Mouse (Mus musculus) fibroblast of lung, adult 2 months (primary cell): Measurements from ENCODE around the gene Pcdh15.

Source experiments
- DNase-seq: peaks from one replicate; pipeline ENCODE4 v3.0.0-alpha.2; 2011; ENCODE audit warnings: low read depth

Gene Pcdh15

DNA sequence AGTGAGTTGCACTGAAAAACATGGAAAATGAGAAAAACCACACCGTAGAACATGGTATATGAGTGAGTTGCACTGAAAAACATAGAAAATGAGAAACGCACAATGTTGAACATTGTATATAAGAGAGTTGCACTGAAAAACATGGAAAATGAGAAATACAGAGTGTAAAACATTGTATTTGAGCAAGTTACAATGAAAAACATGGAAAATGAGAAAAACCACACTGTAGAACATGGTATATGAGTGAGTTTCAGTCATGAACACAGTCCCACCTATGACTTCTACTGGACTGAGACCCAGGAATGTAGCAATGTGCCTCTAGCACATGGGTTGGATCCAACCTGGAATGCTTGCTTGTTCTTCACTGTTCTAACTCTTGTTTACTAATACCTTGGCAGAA lies 279.9 kb downstream of the Pcdh15 start:
- DNase-seq = no peak

DNA sequence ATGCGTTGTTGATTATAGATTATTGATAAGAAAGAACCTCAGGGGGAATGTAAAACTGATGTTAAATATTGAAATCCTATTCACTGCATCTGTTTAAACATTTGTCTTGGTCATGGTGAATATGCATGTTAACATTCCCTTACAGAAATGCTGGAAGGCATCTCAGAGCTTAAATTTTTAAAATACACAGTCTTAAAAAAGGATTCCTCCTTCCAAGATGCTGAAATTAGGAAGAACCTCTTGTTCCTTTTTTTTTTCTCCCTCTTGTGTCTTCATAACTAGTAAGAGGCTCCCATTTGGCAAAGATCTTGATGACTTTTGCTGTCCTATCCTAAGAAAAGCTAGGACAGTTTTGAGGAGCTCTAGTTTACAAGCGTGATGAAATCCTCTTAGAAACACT lies 284.9 kb downstream of the Pcdh15 start:
- no peak for DNase-seq

DNA sequence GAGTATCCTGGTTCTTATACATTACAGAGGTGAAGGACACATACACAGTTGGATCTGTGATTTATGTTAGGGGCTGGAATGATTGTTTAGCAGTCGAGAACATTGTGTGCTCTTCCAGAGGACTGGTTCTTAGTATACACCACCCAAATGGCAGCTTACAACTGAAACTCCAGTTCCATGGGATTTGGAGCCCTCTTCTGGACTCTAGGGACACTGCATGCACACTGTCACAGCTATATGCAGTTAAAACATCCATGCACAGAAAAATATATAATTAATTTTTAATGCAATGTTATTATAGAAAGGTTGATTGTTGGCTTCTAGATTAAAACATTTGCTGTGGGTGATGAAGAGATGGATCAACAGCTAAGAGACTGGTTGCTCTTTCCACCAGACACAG lies 301.3 kb downstream of the Pcdh15 start:
- no peak for DNase-seq

DNA sequence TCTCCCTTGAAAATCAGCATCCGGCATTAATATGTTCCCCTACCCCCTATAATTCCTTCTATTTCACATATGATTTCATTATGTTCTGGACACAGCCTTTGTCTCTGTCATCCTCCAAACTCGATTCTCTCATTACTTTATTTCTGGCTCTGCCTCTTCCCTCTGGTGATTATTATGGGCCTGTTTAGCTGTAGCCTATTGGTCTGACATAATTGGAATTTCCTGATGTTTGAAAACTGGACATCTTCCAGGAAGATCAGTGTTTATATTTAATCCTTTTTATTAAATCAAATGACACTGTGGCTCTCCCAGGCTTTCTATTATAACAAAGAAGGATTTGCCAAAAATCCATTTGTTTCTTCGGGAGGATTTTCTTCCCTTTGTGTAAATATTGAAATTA lies 326.3 kb downstream of the Pcdh15 start:
- DNase-seq = no peak

DNA sequence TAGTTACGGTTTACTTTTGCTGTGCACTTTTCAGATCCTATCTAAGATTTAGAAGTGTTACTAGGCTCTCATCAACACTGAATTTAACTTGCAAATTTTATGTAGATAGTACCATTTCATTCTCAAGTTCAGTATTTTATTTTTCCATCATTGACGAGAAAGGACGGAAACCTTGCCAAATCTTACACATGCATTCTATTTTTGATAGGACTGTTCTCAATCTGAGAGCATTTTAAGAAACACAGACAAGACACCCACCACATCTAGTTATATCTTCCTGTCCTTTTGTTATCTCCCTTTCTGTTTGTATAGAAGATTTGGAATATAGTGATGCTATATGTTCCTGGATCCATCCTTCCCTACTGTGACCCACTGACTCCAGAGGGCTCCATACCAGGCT lies 332.2 kb downstream of the Pcdh15 start:
- DNase-seq = no peak

DNA sequence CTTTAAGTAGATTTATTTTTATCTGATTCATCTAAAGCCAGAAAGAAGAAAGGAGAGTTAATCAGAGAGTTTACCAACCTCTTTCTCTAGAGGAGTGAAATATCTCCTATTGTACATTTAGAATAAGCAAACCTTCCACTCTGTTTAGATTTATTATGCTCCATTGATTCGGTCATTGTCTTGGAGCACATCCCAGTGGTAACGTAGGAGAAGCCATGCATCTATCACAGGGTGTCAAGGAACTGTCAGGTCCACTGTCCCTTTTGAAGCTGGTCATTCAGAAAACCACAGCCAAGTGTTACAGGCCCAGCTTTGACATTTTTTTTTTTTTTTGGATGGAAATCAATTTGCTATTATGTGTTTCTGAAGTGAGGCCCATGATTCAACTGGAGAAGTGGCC lies 384.9 kb downstream of the Pcdh15 start:
- no peak for DNase-seq

DNA sequence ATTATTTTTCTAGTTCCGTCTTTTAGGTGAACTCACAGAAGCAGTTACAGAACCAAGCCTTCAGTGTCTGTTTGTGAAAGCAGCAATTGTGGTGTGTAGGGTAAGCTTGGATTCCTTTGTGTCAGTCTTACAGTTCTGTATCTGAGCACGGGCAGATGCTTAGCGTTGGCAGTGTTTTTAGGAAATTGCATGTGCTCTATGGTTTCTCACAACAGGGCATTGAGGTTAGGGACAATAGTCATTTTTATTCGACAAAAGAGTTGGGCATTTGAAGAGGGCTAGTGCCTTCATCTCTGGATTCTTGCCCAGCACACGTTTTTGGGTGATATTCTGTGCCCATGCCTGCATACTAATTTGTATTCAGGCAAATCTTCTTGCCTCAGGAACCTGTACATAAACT lies 392.5 kb downstream of the Pcdh15 start:
- DNase-seq = no peak

DNA sequence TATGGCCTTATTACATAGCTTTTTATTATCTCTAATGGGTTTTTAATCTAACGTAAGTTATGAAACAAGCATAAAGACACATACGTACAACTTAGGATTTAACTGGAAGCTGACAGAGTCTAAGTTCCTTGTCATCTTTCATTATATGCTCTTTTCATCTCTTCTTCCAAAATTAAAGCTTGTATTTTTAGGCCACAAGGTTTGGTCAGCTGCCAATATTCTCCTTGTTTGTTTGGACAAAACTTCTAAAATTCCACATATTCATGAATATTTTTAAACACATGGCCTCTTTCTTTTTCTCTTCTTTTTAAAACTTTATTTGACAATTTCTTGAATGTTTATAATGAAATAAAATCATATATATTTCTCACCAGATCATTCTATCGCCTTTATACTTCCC lies 415.7 kb downstream of the Pcdh15 start:
- no peak for DNase-seq

DNA sequence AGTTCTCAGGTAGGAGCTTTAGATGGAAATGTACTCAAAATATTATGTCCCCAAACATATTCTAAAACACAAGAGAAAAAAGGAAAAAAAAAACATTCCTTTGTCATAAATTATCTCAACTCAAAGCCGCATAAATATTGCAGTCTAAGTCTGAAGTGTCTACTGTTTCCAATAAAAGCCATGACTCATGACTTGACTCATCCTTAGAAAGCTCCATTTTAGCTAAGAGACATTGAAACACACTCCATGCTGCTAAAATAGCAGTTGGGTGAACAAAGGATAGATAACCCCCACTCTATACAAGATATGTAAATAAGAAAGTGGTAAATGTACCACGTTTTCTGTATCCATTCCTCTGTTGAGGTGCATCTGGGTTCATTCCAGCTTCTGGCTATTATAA lies 416.6 kb downstream of the Pcdh15 start:
- DNase-seq = no peak

DNA sequence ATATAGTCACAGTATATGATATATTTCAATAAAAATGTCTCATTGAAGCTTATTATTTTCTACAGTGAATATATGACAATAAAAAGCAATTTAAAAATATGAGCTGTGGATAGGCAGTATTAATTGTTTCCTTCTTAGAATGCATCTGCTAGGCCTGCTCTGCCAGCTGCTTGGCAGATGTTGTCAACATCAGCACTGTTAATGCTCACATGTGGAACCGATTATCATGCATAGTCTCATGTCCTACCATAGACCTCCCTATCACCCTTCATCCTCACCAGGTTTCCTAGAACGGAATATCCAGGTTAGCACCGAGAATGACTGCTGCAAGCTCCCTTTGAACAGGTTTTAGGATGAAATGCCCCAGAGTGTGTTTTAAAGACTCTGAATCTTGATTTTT lies 420.3 kb downstream of the Pcdh15 start:
- no peak for DNase-seq

DNA sequence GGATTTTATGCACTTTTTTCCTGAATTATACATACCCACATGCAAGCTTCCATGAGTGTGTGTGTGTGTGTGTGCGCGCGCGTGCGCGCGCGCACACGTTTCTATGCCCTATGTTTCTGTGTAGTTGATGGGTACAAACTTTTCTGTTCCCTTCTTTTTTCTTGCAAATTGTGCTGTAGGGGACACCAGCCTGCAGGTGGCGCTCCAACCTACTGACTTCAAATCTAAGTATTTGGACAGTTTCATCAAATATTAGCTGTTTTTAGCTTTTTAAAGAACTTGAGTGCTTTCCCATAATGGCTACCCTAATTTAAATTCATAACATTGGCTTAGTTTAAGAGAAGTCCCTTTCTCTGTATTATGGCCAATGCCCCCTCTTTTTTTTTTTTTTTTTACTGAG lies 453.7 kb downstream of the Pcdh15 start:
- no peak for DNase-seq

DNA sequence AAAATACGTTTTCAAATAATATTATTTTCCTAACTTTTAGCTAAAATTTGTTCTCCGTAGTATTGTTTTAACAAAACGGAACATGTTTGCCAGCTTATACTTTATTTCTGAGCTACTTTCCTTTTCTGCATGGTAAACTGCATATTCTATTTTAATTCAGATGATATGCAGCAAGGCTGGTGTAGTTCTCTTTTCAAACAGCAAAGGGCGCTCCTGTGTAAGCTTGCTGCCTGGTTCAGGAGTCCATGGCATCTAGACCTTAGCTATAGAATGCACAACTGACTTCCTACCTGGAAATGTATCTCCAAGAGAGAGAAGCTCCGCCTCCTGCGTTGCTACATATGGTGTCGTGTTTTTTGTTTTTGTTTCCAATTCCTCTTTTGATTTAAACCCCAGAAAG lies 465.1 kb downstream of the Pcdh15 start:
- no peak for DNase-seq

DNA sequence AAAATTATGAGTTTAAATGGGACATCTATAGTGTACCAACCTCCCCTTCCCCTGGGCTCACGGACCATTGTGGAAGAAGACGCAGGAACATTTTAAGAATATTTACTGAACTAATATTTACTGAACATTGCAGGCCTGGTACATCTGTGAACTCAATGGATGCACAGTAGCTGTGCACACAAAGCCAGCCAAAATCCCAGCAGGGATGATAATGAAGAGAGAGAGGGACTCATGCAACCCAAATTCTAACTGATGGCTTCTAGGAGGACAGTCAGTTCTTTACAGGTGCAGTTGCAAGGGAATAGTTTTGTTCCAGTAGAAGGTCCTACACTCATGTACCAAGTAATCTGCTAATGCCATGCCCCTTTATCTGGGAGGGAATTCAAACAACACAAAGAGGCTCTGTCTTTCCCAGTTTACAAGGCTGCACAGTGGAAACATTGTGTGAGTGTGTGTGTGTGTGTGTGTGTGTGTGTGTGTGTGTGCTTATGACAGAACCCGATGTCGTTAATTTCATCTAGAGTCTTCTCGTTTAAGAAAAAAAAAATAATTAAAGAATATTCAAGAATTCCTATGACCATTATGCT lies 475.7 kb downstream of the Pcdh15 start:
- DNase-seq = no peak

DNA sequence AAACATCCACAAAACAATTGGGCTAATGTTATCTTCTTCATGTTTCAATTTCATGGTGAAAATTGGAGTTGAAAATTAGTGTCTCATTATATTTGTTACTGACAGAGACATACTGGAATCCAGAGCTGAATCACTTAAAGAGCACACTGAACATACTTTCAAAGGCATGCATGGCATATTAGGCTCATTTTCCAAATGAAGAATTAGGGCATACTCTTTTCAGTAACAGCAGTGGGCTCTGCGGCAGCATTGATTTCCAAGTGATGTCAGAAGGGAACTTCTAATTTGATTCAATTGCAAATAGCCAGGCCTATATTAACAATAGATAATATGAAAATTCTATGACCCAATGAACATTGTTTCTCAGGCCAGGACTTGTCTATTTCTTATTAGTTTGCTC lies 568.4 kb downstream of the Pcdh15 start:
- no peak for DNase-seq

DNA sequence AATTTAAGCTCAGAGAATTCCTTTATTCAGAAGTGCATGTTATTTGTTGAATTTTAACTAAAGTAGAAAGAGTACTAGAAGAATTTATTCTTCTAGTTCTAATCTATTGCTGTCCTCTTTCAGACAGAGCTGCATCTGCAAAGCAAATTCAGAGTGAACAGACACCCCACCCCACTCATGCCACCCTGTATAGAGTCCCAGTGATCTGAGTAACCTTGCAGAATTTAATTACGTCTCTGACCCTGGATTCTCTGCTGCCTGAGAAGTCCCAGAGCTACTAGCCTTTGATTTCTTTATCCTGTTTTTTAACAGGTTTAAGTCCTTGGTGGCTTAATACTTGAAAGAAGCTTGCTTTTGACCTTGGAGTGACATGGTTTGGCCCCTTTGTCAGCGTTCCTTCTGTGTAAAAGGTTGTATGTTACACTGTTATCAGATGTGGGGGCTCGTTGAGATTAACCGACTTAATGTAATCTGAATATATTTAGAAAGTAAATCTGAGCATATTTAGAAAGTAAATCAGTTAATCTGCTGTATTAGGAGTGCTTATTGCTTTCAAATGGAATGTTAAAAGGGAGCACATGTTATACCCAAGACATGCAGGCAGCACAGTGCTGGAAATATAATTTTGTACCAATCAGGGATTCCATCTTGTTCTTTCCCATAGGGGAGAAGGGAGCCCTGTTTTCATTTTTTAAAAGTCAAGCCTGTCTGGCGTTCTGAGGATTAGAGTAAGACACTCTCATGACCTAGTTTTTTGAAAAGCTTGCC lies 601.6 kb downstream of the Pcdh15 start:
- DNase-seq = no peak

DNA sequence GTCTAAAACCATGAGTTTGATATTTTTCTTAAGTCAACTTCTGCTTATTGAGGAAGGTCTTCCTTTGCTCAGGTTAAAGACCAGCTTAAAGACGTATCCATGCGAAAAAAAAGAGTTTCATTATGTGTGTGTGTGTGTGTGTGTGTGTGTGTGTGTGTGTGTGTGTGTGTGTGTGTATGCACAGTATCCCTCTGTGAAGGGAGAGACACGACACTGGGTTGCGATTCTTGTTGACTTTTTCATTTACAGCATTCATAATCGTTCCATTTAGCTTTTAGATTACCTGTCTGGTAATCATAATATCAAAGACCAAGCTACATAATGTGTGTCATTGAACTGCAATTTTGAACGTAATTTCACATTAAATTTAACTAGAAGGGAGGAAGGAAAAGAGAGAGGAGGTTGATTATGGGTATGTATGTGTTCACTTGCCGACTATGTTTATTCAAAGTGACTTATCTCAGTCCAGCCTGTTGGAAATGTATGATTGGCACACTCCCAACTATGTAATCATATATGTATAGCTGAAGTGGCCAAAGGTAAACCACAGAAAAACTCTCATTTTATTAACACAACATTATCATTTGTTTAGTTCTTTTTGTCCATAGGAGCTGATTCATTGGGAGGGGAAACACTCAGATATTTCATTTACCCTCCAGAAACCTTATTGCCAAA lies 626.6 kb downstream of the Pcdh15 start:
- no peak for DNase-seq

DNA sequence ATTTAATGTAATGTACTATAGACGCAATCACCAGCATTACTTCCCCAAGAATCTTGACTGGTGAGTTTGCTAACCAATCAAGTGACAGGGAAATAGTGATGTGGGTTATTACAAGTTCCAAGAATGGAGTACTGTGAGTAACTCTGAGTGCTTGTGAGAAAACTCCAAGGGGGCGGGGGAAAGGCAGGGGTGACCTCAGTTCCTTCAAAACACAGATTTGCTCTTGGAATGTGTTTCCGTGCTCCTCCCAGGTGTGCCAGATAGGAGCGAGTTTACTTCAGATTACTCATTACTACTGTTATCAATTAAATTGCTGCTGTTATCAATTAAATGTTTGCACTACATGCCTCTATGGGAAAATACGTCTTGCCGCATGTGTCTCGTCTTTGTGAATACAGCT lies 634.1 kb downstream of the Pcdh15 start:
- no peak for DNase-seq

DNA sequence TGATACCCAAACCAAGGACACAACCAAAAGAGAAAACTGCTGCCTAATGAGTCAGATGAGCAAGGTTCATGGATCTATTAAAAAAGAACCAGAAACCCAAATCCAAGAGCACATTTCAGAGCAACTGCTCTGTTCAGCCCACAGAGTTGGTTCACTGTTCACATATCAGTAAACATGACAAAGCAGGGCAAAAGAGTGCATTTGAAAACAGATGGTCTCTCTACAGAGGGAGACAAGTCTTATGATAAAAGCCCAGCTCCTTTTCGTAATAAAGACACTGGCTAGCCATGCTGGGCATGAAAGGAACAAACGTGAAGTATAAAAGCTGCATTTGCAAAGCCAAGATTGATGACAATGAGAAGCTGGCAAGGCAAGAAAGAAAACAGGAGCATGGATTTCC lies 649.9 kb downstream of the Pcdh15 start:
- no peak for DNase-seq

DNA sequence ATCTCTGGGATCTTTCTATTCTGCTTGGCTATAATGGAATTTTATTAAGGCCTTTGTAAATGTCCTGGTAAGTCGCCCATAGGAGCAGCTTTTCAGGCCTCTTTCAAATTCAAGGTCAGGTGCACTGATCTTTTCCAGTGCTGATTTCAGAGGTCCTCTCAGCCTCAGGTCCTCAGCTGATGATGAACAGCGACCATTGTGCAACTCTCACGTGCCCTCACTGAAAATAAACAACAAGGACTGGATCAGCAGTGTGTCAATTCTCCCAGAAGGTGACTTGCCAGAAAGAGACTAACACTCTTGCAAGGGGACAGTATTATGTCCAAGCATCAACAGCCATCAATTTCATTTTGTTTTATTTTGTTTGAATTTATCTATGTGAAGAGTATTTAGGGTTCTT lies 654.7 kb downstream of the Pcdh15 start:
- no peak for DNase-seq

DNA sequence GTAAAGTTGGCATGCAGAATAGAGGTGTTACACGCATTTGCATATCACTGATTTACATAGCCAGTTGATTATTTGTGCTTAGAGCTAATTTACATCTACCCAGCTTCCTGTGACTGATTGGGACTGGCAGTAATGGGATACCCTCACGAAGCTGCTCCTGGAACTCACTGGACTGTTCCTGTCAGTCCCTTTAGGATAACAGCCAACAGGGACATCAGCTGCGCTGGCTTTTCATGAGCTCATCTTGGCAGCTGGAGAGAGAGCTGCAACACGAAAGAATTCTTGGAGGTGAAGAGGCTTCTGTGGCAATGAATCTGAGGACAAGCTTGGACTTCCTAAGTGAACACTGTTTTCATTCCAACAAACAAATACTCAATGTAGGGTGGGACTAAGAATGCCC lies 683.8 kb downstream of the Pcdh15 start:
- DNase-seq = no peak

DNA sequence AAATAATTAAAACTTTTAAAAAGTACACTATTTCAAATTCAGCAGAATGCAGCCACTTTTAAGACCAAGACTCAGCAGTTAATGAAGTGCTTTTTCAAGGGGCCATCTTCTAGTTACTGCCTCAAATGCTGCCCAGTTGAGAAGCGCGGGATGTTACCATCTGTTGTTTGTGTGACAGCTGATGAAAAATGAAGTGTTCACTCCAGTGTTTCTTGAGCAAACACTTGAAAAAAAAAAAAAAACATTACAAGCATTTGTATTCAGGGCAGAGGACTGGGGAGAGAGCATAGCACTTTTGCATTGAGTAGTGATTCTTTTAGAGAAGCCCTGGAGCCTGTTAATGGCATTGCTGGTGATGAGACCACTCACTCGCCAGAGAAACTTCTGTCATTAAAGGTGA lies 689.0 kb downstream of the Pcdh15 start:
- DNase-seq = no peak

DNA sequence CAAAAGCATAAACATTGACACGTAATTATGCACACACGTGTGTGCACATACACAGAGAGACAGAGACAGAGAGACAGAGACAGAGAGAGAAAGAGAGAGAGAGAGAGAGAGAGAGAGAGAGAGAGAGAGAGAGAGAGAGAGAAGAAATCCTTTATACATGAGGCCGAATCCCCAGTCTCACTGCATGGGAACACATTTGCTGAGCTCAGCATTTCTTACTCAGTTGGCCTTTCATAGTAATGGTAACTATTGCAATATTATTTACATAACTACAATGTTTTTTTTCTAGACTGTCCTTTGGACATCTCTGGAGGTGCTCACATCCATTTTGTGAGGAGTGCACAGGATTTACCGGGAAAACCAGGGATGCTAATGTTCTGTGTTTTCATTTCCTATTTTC lies 705.9 kb downstream of the Pcdh15 start:
- no peak for DNase-seq

DNA sequence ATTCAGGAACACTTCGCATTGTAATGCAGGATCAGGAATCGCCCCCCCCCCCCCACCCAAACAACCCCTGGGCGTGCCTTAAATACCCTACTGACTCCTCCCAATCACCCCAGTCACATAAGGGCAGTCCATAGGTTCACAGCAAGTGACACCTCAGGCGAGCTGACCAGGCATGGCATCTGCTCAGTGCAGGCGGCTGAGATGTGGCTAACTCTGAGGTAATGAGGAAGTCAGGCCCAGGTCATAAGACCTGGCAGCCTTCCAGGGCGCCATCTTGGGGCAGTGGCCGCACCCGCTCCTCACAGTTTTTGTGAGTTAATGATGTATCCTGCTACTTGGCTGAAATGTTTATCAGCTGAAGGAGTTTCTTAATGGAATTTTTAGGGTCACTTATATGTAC lies 713.2 kb downstream of the Pcdh15 start:
- DNase-seq = no peak
